Mouse (Mus musculus) kidney, postnatal 0 days (tissue): Measurements from ENCODE around the gene Klhl10. TPM values are rescaled to one million over a fixed set of nuclear protein-coding genes. Genes with fewer than 3 reads are reported as not detected.

Experiments
- ATAC-seq: fragments of 200-750 bp; cut with Nextera tagmentation; replicated peaks from 2 replicates; pipeline ENCODE4 v1.8.0; 2017; ENCODE audit warnings: low read depth, moderate number of reproducible peaks, moderate TSS enrichment, moderate library complexity; ENCODE audit not compliant: low FRiP score
- DNase-seq: peaks from one replicate; pipeline ENCODE4 v3.0.0-alpha.2; 2016; ENCODE audit warnings: low spot score
- H3K27ac ChIP-seq: fragments of 300-500 bp; sonication (generic); 2 replicates; pipeline ENCODE4 v1.5.1; 2014; ENCODE audit warnings: mild to moderate bottlenecking
- H3K27me3 ChIP-seq: fragments of 300-500 bp; sonication (generic); 2 replicates; pipeline ENCODE4 v1.6.1; 2014; ENCODE audit warnings: low read length, mixed read lengths; ENCODE audit not compliant: insufficient read depth
- H3K36me3 ChIP-seq: fragments of 300-500 bp; sonication (generic); 2 replicates; pipeline ENCODE4 v1.6.1; 2014; ENCODE audit warnings: low read length, mixed read lengths; ENCODE audit not compliant: insufficient read depth
- H3K4me1 ChIP-seq: fragments of 300-500 bp; sonication (generic); replicated peaks from 2 replicates; pipeline ENCODE4 v1.6.1; 2014; ENCODE audit warnings: antibody characterized with exemption, low read length, mixed read lengths; ENCODE audit not compliant: insufficient read depth
- H3K4me2 ChIP-seq: fragments of 300-500 bp; sonication (generic); 2 replicates; pipeline ENCODE4 v1.6.1; 2014; ENCODE audit warnings: mild to moderate bottlenecking, low read length, moderate library complexity, mixed read lengths
- H3K4me3 ChIP-seq: fragments of 300-500 bp; sonication (generic); replicated peaks from 2 replicates; pipeline ENCODE4 v1.5.1; 2014; ENCODE audit warnings: low read depth, low read length
- H3K9ac ChIP-seq: fragments of 300-500 bp; sonication (generic); 2 replicates; pipeline ENCODE4 v1.6.1; 2014; ENCODE audit warnings: low read depth, low read length
- H3K9me3 ChIP-seq: fragments of 300-500 bp; sonication (generic); replicated peaks from 2 replicates; pipeline ENCODE4 v1.6.1; 2016; ENCODE audit warnings: low read length, inconsistent platforms, mixed read lengths
- CTCF ChIP-seq: IDR thresholded peaks from 2 replicates; pipeline ENCODE4 v1.5.1; 2016; ENCODE audit warnings: antibody characterized with exemption, low read depth, mild to moderate bottlenecking, moderate library complexity
- WGBS: fragments of 180-500 bp; shearing (Covaris S2); extraction: QIAGEN DNeasy Blood & Tissue Kit; methylation state at CpG from one replicate; pipeline ENCODE4 v1.1.7; 2014; 5-methylcytosine and 5-hydroxymethylcytosine counted together
- polyA plus RNA-seq: library from polyadenylated mRNA; unstranded; fragments of >200 nt; fragmentation: Nextera tagmentation; extraction: Ambion mirVana; gene quantifications from 2 replicates; pipeline ENCODE4 v1.2.1, GENCODE M21; 2015

The Klhl10 gene
- polyA plus RNA-seq, 1 experiment from 2014 or later: 0.32 TPM

DNA sequence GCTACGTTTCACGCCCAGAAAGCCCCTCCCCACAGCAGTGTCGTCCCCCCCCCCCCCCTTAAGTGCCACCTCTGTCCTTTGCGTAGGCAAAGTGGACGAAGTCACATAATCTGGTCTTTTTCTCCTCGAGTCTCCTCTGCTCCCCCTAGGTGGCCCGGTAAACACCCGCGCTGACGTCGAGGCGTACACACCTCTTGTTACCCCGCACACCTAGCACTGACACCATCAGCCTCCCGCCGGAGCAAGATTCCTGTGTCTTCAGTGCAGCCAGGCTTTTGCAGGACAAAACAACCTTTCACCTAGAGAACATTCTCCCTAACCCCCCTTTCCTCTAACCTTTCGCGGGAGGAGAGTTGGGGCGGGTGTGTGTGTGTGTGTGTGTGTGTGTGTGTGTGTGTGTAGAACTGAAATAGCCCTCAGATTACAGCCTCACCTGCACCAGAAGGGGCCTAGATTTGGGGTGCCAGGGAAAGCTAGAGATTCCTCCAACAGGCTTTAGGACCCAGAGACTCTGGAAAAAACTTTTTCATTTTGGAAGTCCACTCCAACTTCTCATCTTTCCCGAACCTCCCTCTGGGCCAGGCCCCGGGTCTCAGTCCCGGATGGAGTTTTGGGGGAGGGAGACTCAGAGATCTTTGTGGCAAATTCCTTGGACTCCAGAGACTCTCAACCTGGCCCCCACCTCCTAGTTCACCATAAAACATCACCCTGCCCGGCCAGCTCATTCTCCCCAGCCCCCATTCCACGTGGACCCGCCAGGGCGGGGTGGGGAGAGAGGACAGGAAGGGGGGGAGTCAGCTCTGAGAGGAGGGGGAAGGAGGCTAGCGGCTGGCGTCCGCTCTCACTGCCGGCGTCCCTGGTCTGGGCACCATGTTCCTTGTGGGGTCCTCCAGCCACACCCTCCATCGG is 26.5 kb upstream of the Klhl10 start, which contains the start of gene Fkbp10:
Fkbp10 (plus strand) TSS at position 784 of the 909 bp plus-strand sequence.
- peak within 1 kb of the TSS; percentile 93 for H3K27ac ChIP-seq
- no peak for TF ChIP-seq CTCF
- H3K4me1 ChIP-seq: peaks cover 23% of the 10 kb centered on the region
- WGBS: 0% methylated on average over 28 of the region's 31 CpGs
- peak; percentile 33 for ATAC-seq
- no peaks in the 10 kb centered on the region for H3K27me3 ChIP-seq
- peak within 1 kb of the TSS; percentile 71 for H3K4me2 ChIP-seq
- H3K4me3 ChIP-seq: peak within 1 kb of the TSS; percentile 64
- H3K9ac ChIP-seq: peak within 1 kb of the TSS; percentile 77
- H3K9me3 ChIP-seq: no peaks in the 10 kb centered on the region
- H3K36me3 ChIP-seq: no peaks in the 10 kb centered on the region
- peak; percentile 95 for DNase-seq

DNA sequence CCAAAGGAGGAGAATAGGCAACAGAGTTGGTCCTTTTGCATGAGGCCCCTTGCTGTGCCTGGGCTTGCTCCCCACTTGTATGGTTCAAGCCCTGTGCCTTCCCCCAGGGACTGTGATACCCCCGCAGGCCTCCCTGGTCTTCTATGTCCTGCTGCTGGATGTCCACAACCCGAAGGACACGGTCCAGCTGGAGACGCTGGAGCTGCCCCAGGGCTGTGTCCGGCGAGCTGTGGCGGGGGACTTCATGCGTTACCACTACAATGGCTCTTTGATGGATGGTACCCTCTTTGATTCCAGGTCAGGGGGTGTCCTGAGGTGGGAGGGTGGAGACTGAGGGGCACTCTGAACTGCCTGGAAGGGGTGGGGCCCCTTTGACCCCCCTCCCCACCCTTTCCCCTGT is 20.2 kb upstream of the Klhl10 start:
- no peaks in the 10 kb centered on the region for H3K27me3 ChIP-seq
- WGBS: 36% methylated on average over 8 of the region's 8 CpGs
- ATAC-seq (peak; percentile 65), DNase-seq (peak; percentile 57)
- no peaks in the 10 kb centered on the region for H3K9me3 ChIP-seq
- H3K4me1 ChIP-seq: peaks cover 7% of the 10 kb centered on the region; the same call in 1 of the 2 replicates
- no peak overlapping the region for H3K4me2 ChIP-seq
- TF ChIP-seq CTCF: no peak
- H3K9ac ChIP-seq: no peak overlapping the region
- H3K27ac ChIP-seq: 0 out of 2 replicates have a peak overlapping the region, but pooled peaks have one; percentile 25
- no peak overlapping the region for H3K4me3 ChIP-seq
- H3K36me3 ChIP-seq: peaks cover 15% of the 10 kb centered on the region; the same call in 1 of the 2 replicates

DNA sequence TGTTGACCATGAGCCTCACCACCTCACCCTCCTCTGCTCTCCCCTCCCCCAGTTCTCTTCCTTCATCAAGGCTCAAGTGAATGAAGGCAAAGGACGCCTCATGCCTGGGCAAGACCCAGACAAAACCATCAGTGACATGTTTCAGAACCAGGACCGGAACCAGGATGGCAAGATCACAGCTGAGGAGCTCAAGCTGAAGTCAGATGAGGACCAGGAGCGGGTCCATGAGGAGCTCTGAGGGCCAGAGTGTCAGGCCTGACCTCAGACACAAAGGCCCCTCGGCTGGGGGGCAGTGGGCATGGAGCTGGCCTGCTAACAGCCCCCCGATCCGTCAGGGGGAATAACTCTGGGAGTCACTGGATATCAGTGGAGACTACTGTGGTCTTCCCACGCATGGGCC is 17.9 kb upstream of the Klhl10 start:
- ATAC-seq (no peak), DNase-seq (no peak)
- H3K27ac ChIP-seq: no peak overlapping the region
- TF ChIP-seq CTCF: no peak
- no peak overlapping the region for H3K4me2 ChIP-seq
- no peak overlapping the region for H3K4me3 ChIP-seq
- peaks cover 15% of the 10 kb centered on the region; the same call in 1 of the 2 replicates for H3K36me3 ChIP-seq
- H3K9ac ChIP-seq: no peak overlapping the region
- H3K4me1 ChIP-seq: peaks cover 7% of the 10 kb centered on the region; the same call in 1 of the 2 replicates
- no peaks in the 10 kb centered on the region for H3K9me3 ChIP-seq
- 93% methylated on average over 7 of the region's 7 CpGs for WGBS
- no peaks in the 10 kb centered on the region for H3K27me3 ChIP-seq

DNA sequence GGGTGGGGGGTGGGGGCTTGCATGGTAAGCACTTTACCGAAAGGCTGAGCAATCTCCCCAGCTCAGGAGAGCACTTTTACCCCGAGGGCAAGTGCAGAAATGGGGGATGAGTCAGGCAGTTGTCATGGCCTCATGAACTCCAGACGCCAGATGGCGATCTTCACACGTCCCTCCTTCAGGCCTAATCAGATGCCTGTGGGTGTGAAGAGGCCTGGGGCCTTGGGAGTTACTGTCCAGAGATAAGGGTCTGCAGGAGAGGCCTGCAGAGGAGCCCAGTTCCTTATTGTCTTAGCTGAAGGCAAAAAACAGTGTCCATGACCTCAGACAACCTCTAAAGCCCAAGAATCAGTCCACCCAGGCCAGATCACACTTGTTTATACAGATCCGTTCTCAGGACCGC is 15.9 kb upstream of the Klhl10 start:
- no peak overlapping the region for H3K9ac ChIP-seq
- peaks cover 7% of the 10 kb centered on the region; the same call in 1 of the 2 replicates for H3K4me1 ChIP-seq
- H3K27ac ChIP-seq: no peak overlapping the region
- no peaks in the 10 kb centered on the region for H3K9me3 ChIP-seq
- peaks cover 25% of the 10 kb centered on the region; the same call in 1 of the 2 replicates for H3K36me3 ChIP-seq
- H3K4me3 ChIP-seq: no peak overlapping the region
- peak; percentile 75 for TF ChIP-seq CTCF
- WGBS: 21% methylated on average over 7 of the region's 7 CpGs
- ATAC-seq (peak; percentile 55; the same call in 1 of the 2 replicates), DNase-seq (peak; percentile 67)
- no peaks in the 10 kb centered on the region for H3K27me3 ChIP-seq
- no peak overlapping the region for H3K4me2 ChIP-seq

DNA sequence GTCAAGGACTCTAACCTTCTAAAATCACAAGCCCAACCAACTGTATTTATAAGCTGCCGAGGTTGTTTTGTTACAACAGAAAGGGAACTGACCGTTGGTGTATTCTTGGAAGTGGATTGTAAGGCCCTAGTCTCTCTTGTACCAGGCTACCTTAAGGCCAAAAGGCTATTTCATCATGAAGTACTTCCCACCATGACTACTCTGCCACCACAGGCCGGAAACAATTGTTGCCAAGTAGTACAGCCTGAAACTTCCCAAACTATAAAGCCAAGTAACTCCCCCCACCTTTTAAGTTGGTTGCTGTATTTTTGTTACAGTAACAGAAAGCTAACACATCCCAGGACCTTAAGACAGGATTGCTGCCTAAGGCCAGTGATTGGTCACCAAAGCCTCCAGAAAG is 14.9 kb upstream of the Klhl10 start:
- Histone ChIP-seq H3K36me3 (peaks cover 25% of the 10 kb centered on the region; the same call in 1 of the 2 replicates), H3K4me2 (no peak overlapping the region), H3K27ac (no peak overlapping the region), H3K27me3 (no peaks in the 10 kb centered on the region), H3K9ac (no peak overlapping the region), H3K4me1 (no peaks in the 10 kb centered on the region), H3K4me3 (no peak overlapping the region), H3K9me3 (no peaks in the 10 kb centered on the region)
- ATAC-seq (no peak), DNase-seq (no peak)
- TF ChIP-seq CTCF: no peak
- 78% methylated on average over 3 of the region's 3 CpGs for WGBS

- H3K4me1 ChIP-seq: no peaks in the 10 kb centered on the region
- DNase-seq: no peak
- no peak for TF ChIP-seq CTCF
- no peaks in the 10 kb centered on the region for H3K9me3 ChIP-seq
- no peak overlapping the region for H3K4me2 ChIP-seq
- 49% methylated on average over 9 of the region's 9 CpGs for WGBS
- no peak overlapping the region for H3K27ac ChIP-seq
- H3K9ac ChIP-seq: 0 out of 2 replicates have a peak overlapping the region, but pooled peaks have one; percentile 24
- no peaks in the 10 kb centered on the region for H3K27me3 ChIP-seq
- H3K36me3 ChIP-seq: peaks cover 22% of the 10 kb centered on the region; the same call in 1 of the 2 replicates
- no peak overlapping the region for H3K4me3 ChIP-seq
- ATAC-seq: no peak
Measured at GRCm38 (mm10) chr11:100428612-100429199, 13.0 kb upstream of the Klhl10 start.
